Mouse (Mus musculus) left cerebral cortex, adult 8-10 months (tissue): ENCODE data around the gene Sgcg. TPM values are rescaled to one million over a fixed set of nuclear protein-coding genes. Genes with fewer than 3 reads are reported as not detected.

Experiments used
- DNase-seq, 2 experiments: peaks; one replicate each; pipeline ENCODE4 v3.0.0; 2022; ENCODE audit warnings: low spot score in 2 of 2
- total RNA-seq, 4 experiments: library from RNA; stranded (reverse); gene quantifications; 2 replicates each; pipeline ENCODE4 v1.2.4; 2022

Sgcg gene
- total RNA-seq = under 1 TPM in 3 of 4 experiments, not detected in 1; 0.11 to 0.33 (median 0.21) TPM

- DNase-seq = no peak
Measured at GRCm38 (mm10) chr14:61258352-61258751, at the start of gene Sgcg. Gene Sgcg (minus strand): TSS chr14:61258490.

- no peak for DNase-seq
Measured at GRCm38 (mm10) chr14:61303969-61304609, 45.8 kb upstream of the Sgcg start.

- no peak for DNase-seq
Measured at GRCm38 (mm10) chr14:61302428-61302827, 44.1 kb upstream of the Sgcg start.

- DNase-seq = no peak
Measured at GRCm38 (mm10) chr14:61301323-61301722, 43.0 kb upstream of the Sgcg start.

- DNase-seq = no peak
Measured at GRCm38 (mm10) chr14:61299810-61300209, 41.5 kb upstream of the Sgcg start.

GRCm38 (mm10) chr14:61294738-61295079, 36.4 kb upstream of the Sgcg start:
- peak in 1 of 2 experiments; percentile 23 for DNase-seq

- peak in 1 of 2 experiments; percentile 34 for DNase-seq
Measured at GRCm38 (mm10) chr14:61293884-61294737, 35.8 kb upstream of the Sgcg start.

- no peak for DNase-seq
Measured at GRCm38 (mm10) chr14:61290664-61291063, 32.4 kb upstream of the Sgcg start.

GRCm38 (mm10) chr14:61288606-61289286, 30.5 kb upstream of the Sgcg start:
- DNase-seq = no peak

- no peak for DNase-seq
Measured at GRCm38 (mm10) chr14:61278676-61279300, 20.5 kb upstream of the Sgcg start.

GRCm38 (mm10) chr14:61277285-61277684, 19.0 kb upstream of the Sgcg start:
- peak in 1 of 2 experiments; percentile 30 for DNase-seq

- no peak for DNase-seq
Measured at GRCm38 (mm10) chr14:61274414-61275198, 16.3 kb upstream of the Sgcg start.

GRCm38 (mm10) chr14:61267908-61268475, 9.7 kb upstream of the Sgcg start:
- no peak for DNase-seq

- no peak for DNase-seq
Measured at GRCm38 (mm10) chr14:61259084-61259483, 794 bp upstream of the Sgcg start.

- DNase-seq = no peak
Measured at GRCm38 (mm10) chr14:61252596-61253388, 5.5 kb downstream of the Sgcg start.

- DNase-seq = no peak
Measured at GRCm38 (mm10) chr14:61246444-61246843, 11.8 kb downstream of the Sgcg start.

- no peak for DNase-seq
Measured at GRCm38 (mm10) chr14:61242611-61243010, 15.7 kb downstream of the Sgcg start.

- DNase-seq = peak; percentile 42 to 76
Measured at GRCm38 (mm10) chr14:61238751-61239150, 19.5 kb downstream of the Sgcg start.

- DNase-seq = no peak
Measured at GRCm38 (mm10) chr14:61237101-61237654, 21.1 kb downstream of the Sgcg start.
